Mouse (Mus musculus) spleen, adult 2 months (tissue): ENCODE results near the gene Fgfr2. TPM values are rescaled to one million over a fixed set of nuclear protein-coding genes. Genes with fewer than 3 reads are reported as not detected.

Experiments used
- DNase-seq, 2 experiments: peaks; one replicate each; pipeline versions ENCODE4 v3.0.0 to v3.0.0-alpha.2; 2012 to 2021; ENCODE audit warnings: low spot score in 2 of 2, low read depth in 1 of 2
- H3K27ac ChIP-seq: fragments of 200-500 bp; 2 replicates; pipeline ENCODE4 v1.5.1; 2012; ENCODE audit warnings: low read length, inconsistent platforms; ENCODE audit not compliant: insufficient read depth
- H3K27me3 ChIP-seq: fragments of 200-500 bp; 2 replicates; pipeline ENCODE4 v1.6.1; 2012; ENCODE audit warnings: mild to moderate bottlenecking, moderate library complexity, low read length, inconsistent platforms; ENCODE audit not compliant: control insufficient read depth, insufficient read depth
- H3K36me3 ChIP-seq: fragments of 200-500 bp; 2 replicates; pipeline ENCODE4 v1.6.1; 2012; ENCODE audit warnings: mild to moderate bottlenecking, low read length, inconsistent platforms; ENCODE audit not compliant: control insufficient read depth, insufficient read depth
- H3K4me1 ChIP-seq: fragments of 200-500 bp; 2 replicates; pipeline ENCODE4 v1.6.1; 2011; ENCODE audit warnings: inconsistent platforms; ENCODE audit not compliant: control insufficient read depth, insufficient read depth, insufficient read length
- H3K4me3 ChIP-seq: fragments of 200-500 bp; 2 replicates; pipeline ENCODE4 v1.5.1; 2011; ENCODE audit warnings: mild to moderate bottlenecking, inconsistent platforms; ENCODE audit not compliant: insufficient read depth, insufficient read length; ENCODE audit errors: extremely low read depth
- CTCF ChIP-seq: fragments of 200-500 bp; IDR thresholded peaks from 2 replicates; pipeline ENCODE4 v1.5.1; 2011; ENCODE audit warnings: mild to moderate bottlenecking, inconsistent platforms; ENCODE audit not compliant: insufficient read depth, insufficient read length, insufficient replicate concordance; ENCODE audit errors: extremely low read depth
- POLR2A ChIP-seq: fragments of 200-500 bp; IDR thresholded peaks from 2 replicates; pipeline ENCODE4 v1.6.1; 2011; ENCODE audit warnings: low read depth, low read length, inconsistent platforms
- WGBS: fragments of 180-500 bp; shearing (Covaris S2); methylation state at CpG from one replicate; pipeline ENCODE4 v1.1.7; 2018; 5-methylcytosine and 5-hydroxymethylcytosine counted together
- polyA plus RNA-seq: library from polyadenylated mRNA; depleted of rRNA; stranded (reverse); fragments of >200 nt; gene quantifications from 2 replicates; pipeline ENCODE4 v1.2.3, GENCODE M21; 2012

The Fgfr2 gene
- polyA plus RNA-seq, 1 experiment, result 1.6 TPM

DNA sequence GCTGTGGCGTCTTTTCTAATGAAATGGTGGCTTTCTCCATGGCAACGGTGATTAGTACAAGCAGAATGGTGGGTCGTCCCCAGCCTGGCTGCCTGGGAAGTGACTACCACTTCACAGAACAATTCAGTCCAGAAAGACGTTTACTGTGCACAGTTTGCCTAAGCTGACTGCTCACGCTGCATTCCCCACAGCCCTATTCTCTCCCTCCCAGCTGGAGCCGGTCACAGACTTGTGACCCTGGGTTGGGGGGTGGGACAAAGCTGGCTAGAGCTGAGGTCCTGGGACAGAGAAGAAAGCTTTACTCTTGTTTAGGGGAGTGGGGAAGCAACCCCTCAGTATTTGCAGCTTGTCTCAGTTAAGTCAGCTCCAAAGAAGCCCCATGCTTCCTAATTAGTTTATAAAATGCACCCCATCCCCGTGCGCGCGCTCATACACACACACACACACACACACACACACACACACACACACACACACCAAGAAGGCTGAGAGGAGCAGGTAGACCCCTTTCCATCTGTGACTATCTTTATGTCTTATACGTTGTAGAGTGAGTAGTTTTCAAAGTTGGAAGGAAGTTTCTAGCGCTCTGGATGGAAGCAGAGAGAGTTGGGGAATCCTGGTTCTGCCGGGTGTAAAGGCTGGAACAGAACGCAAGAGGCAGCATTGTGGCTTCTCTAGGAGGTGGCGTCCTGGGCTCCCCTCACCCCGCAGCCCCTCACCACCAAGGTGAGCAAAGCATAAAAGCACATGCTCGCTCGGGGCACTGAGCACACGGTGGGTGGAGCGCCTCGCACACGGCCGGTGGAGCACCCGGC is 2754.1 kb downstream of the Fgfr2 start:
- Histone ChIP-seq H3K4me1 (no peaks in the 10 kb centered on the region), H3K27me3 (no peaks in the 10 kb centered on the region), H3K27ac (no peak overlapping the region), H3K36me3 (no peaks in the 10 kb centered on the region), H3K4me3 (no peak overlapping the region)
- no peak for DNase-seq
- 64% methylated on average over 24 of the region's 24 CpGs for WGBS
- TF ChIP-seq CTCF, result no peak
- no peak for TF ChIP-seq POLR2A

- no peaks in the 10 kb centered on the region for H3K4me1 ChIP-seq
- no peaks in the 10 kb centered on the region for H3K36me3 ChIP-seq
- H3K27me3 ChIP-seq, result no peaks in the 10 kb centered on the region
- no peak overlapping the region for H3K4me3 ChIP-seq
- WGBS, result 69% methylated on average over 13 of the region's 13 CpGs
- TF ChIP-seq POLR2A (no peak), CTCF (no peak)
- H3K27ac ChIP-seq, result no peak overlapping the region
- no peak for DNase-seq
Observed at GRCm38 (mm10) chr7:130368036-130368826, 2754.9 kb downstream of the Fgfr2 start.

GRCm38 (mm10) chr7:130367222-130368035 is 2755.7 kb downstream of the Fgfr2 start:
- Histone ChIP-seq H3K36me3 (no peaks in the 10 kb centered on the region), H3K27me3 (no peaks in the 10 kb centered on the region), H3K4me1 (no peaks in the 10 kb centered on the region), H3K27ac (no peak overlapping the region), H3K4me3 (no peak overlapping the region)
- TF ChIP-seq POLR2A (no peak), CTCF (no peak)
- WGBS, result 79% methylated on average over 12 of the region's 12 CpGs
- no peak for DNase-seq

- TF ChIP-seq POLR2A (no peak), CTCF (no peak)
- 94% methylated on average over 10 of the region's 10 CpGs for WGBS
Observed at GRCm38 (mm10) chr7:130365711-130366110, 2757.4 kb downstream of the Fgfr2 start.

GRCm38 (mm10) chr7:130340412-130341152 is 2782.6 kb downstream of the Fgfr2 start:
- H3K27me3 ChIP-seq, result no peaks in the 10 kb centered on the region
- 86% methylated on average over 6 of the region's 6 CpGs for WGBS
- no peak overlapping the region for H3K27ac ChIP-seq
- TF ChIP-seq POLR2A (no peak), CTCF (no peak)
- H3K4me3 ChIP-seq, result no peak overlapping the region
- H3K36me3 ChIP-seq, result no peaks in the 10 kb centered on the region
- no peak for DNase-seq
- no peaks in the 10 kb centered on the region for H3K4me1 ChIP-seq

More at GRCm38 (mm10) chr7:130365711-130366110, 2757.4 kb downstream of the Fgfr2 start:
- H3K27ac ChIP-seq, result no peak overlapping the region
- H3K36me3 ChIP-seq, result no peaks in the 10 kb centered on the region
- H3K4me1 ChIP-seq, result no peaks in the 10 kb centered on the region
- H3K4me3 ChIP-seq, result no peak overlapping the region
- DNase-seq, result no peak
- H3K27me3 ChIP-seq, result no peaks in the 10 kb centered on the region

- TF ChIP-seq POLR2A (no peak), CTCF (no peak)
- 94% methylated on average over 7 of the region's 7 CpGs for WGBS
- no peaks in the 10 kb centered on the region for H3K36me3 ChIP-seq
- no peak overlapping the region for H3K4me3 ChIP-seq
- H3K27me3 ChIP-seq, result no peaks in the 10 kb centered on the region
- DNase-seq, result no peak
- H3K4me1 ChIP-seq, result no peaks in the 10 kb centered on the region
- H3K27ac ChIP-seq, result no peak overlapping the region
Observed at GRCm38 (mm10) chr7:130337601-130338000, 2785.5 kb downstream of the Fgfr2 start.
